Mouse (Mus musculus) lung, embryonic 15.5 days (tissue): Measurements from ENCODE around the gene Slc1a2. TPM values are rescaled to one million over a fixed set of nuclear protein-coding genes. Genes with fewer than 3 reads are reported as not detected.
A peak's percentile ranks its signal among the peaks of the same experiment; 100 is the strongest.

Experiments used
- ATAC-seq: fragments of 200-750 bp; cut with Nextera tagmentation; 2 replicates; pipeline ENCODE4 v1.8.0; 2017; ENCODE audit warnings: moderate number of reproducible peaks, borderline replicate concordance; ENCODE audit not compliant: low FRiP score, low TSS enrichment; ENCODE audit errors: extremely low read depth
- H3K27ac ChIP-seq: fragments of 300-500 bp; sonication (generic); 2 replicates; pipeline ENCODE4 v1.5.1; 2015; ENCODE audit warnings: moderate library complexity, mild to moderate bottlenecking, inconsistent platforms
- H3K27me3 ChIP-seq: fragments of 300-500 bp; sonication (generic); 2 replicates; pipeline ENCODE4 v1.6.1; 2015; ENCODE audit warnings: inconsistent platforms
- H3K36me3 ChIP-seq: fragments of 300-500 bp; sonication (generic); 2 replicates; pipeline ENCODE4 v1.6.1; 2015; ENCODE audit warnings: inconsistent platforms
- H3K4me1 ChIP-seq: fragments of 300-500 bp; sonication (generic); 2 replicates; pipeline ENCODE4 v1.6.1; 2015; ENCODE audit warnings: inconsistent platforms
- H3K4me2 ChIP-seq: fragments of 300-500 bp; sonication (generic); 2 replicates; pipeline ENCODE4 v1.6.1; 2015; ENCODE audit warnings: inconsistent platforms, mild to moderate bottlenecking, moderate library complexity
- H3K4me3 ChIP-seq: fragments of 300-500 bp; sonication (generic); 2 replicates; pipeline ENCODE4 v1.5.1; 2015; ENCODE audit warnings: mild to moderate bottlenecking, inconsistent platforms
- H3K9ac ChIP-seq: fragments of 300-500 bp; sonication (generic); 2 replicates; pipeline ENCODE4 v1.6.1; 2015; ENCODE audit warnings: inconsistent platforms
- H3K9me3 ChIP-seq: fragments of 300-500 bp; sonication (generic); 2 replicates; pipeline ENCODE4 v1.6.1; 2016; ENCODE audit warnings: inconsistent platforms
- WGBS: fragments of 180-500 bp; shearing (Covaris S2); methylation state at CpG from one replicate; pipeline ENCODE4 v1.1.7; 2015; 5-methylcytosine and 5-hydroxymethylcytosine counted together
- polyA plus RNA-seq: library from polyadenylated mRNA; unstranded; fragments of >200 nt; fragmentation: Nextera tagmentation; extraction: Ambion mirVana; gene quantifications from 2 replicates; pipeline ENCODE4 v1.2.1, GENCODE M21; 2015

Slc1a2 gene
- polyA plus RNA-seq, 1 experiment from 2014 or later, result 0.51 TPM

- Histone ChIP-seq H3K9ac (no peak overlapping the region), H3K9me3 (no peaks in the 10 kb centered on the region), H3K4me1 (peaks cover 11% of the 10 kb centered on the region; the same call in 1 of the 2 replicates), H3K36me3 (no peaks in the 10 kb centered on the region), H3K27ac (no peak overlapping the region; the same call in 1 of the 2 replicates), H3K4me2 (no peak overlapping the region), H3K4me3 (no peak overlapping the region), H3K27me3 (no peaks in the 10 kb centered on the region)
- peak; percentile 52; the same call in 1 of the 2 replicates for ATAC-seq
- WGBS, result 57% methylated on average over 6 of the region's 6 CpGs
Measured at GRCm38 (mm10) chr2:102805283-102805682, 146.8 kb downstream of the Slc1a2 start.

GRCm38 (mm10) chr2:102805761-102806496 is 147.5 kb downstream of the Slc1a2 start:
- no peak; the same call in 1 of the 2 replicates for ATAC-seq
- Histone ChIP-seq H3K9ac (no peak overlapping the region), H3K27ac (no peak overlapping the region; the same call in 1 of the 2 replicates), H3K9me3 (no peaks in the 10 kb centered on the region), H3K4me1 (peaks cover 11% of the 10 kb centered on the region; the same call in 1 of the 2 replicates), H3K4me2 (no peak overlapping the region), H3K36me3 (no peaks in the 10 kb centered on the region), H3K27me3 (no peaks in the 10 kb centered on the region), H3K4me3 (no peak overlapping the region)
- WGBS, result 77% methylated on average over 4 of the region's 4 CpGs

- Histone ChIP-seq H3K4me1 (peaks cover 11% of the 10 kb centered on the region; the same call in 1 of the 2 replicates), H3K4me3 (no peak overlapping the region), H3K9me3 (no peaks in the 10 kb centered on the region), H3K36me3 (no peaks in the 10 kb centered on the region), H3K27me3 (no peaks in the 10 kb centered on the region), H3K27ac (0 out of 2 replicates have a peak overlapping the region, but pooled peaks have one; percentile 39), H3K4me2 (no peak overlapping the region), H3K9ac (no peak overlapping the region)
- peak; percentile 52; the same call in 1 of the 2 replicates for ATAC-seq
- WGBS, result 31% methylated on average over 3 of the region's 3 CpGs
Measured at GRCm38 (mm10) chr2:102807633-102808032, 149.2 kb downstream of the Slc1a2 start.

GRCm38 (mm10) chr2:102809436-102809835 is 151.0 kb downstream of the Slc1a2 start:
- no peaks in the 10 kb centered on the region for H3K36me3 ChIP-seq
- H3K4me2 ChIP-seq, result no peak overlapping the region
- H3K27me3 ChIP-seq, result no peaks in the 10 kb centered on the region
- no peaks in the 10 kb centered on the region for H3K9me3 ChIP-seq
- no peak overlapping the region for H3K27ac ChIP-seq
- H3K4me3 ChIP-seq, result no peak overlapping the region
- 83% methylated on average over 1 of the region's 1 CpGs for WGBS
- peaks cover 7% of the 10 kb centered on the region; the same call in 1 of the 2 replicates for H3K4me1 ChIP-seq
- ATAC-seq, result no peak
- no peak overlapping the region for H3K9ac ChIP-seq

- no peaks in the 10 kb centered on the region for H3K27me3 ChIP-seq
Measured at GRCm38 (mm10) chr2:102812756-102813155, 154.3 kb downstream of the Slc1a2 start.

GRCm38 (mm10) chr2:102815289-102815809 is 156.9 kb downstream of the Slc1a2 start:
- H3K9me3 ChIP-seq, result no peaks in the 10 kb centered on the region
- no peaks in the 10 kb centered on the region for H3K4me1 ChIP-seq
- H3K27me3 ChIP-seq, result no peaks in the 10 kb centered on the region
- H3K9ac ChIP-seq, result no peak overlapping the region
- no peak overlapping the region for H3K4me3 ChIP-seq
- peaks cover 8% of the 10 kb centered on the region; the same call in 1 of the 2 replicates for H3K36me3 ChIP-seq
- 28% methylated on average over 6 of the region's 6 CpGs for WGBS
- H3K27ac ChIP-seq, result peak overlapping the region; percentile 61
- no peak overlapping the region for H3K4me2 ChIP-seq
- ATAC-seq, result no peak

More at GRCm38 (mm10) chr2:102812756-102813155, 154.3 kb downstream of the Slc1a2 start:
- Histone ChIP-seq H3K36me3 (no peaks in the 10 kb centered on the region), H3K4me2 (no peak overlapping the region), H3K9me3 (no peaks in the 10 kb centered on the region), H3K4me1 (no peaks in the 10 kb centered on the region), H3K4me3 (no peak overlapping the region), H3K9ac (no peak overlapping the region), H3K27ac (no peak overlapping the region)
- 63% methylated on average over 4 of the region's 4 CpGs for WGBS
- ATAC-seq, result no peak

- 69% methylated on average over 5 of the region's 5 CpGs for WGBS
- no peak overlapping the region for H3K9ac ChIP-seq
- no peak overlapping the region for H3K4me3 ChIP-seq
Measured at GRCm38 (mm10) chr2:102820225-102820711, 161.8 kb downstream of the Slc1a2 start.

GRCm38 (mm10) chr2:102820790-102821189 is 162.3 kb downstream of the Slc1a2 start:
- Histone ChIP-seq H3K36me3 (peaks cover 21% of the 10 kb centered on the region), H3K4me2 (no peak overlapping the region), H3K27me3 (no peaks in the 10 kb centered on the region), H3K9me3 (no peaks in the 10 kb centered on the region), H3K4me1 (no peaks in the 10 kb centered on the region), H3K4me3 (no peak overlapping the region), H3K27ac (no peak overlapping the region), H3K9ac (no peak overlapping the region)
- WGBS, result 79% methylated on average over 8 of the region's 8 CpGs
- ATAC-seq, result no peak

More at GRCm38 (mm10) chr2:102820225-102820711, 161.8 kb downstream of the Slc1a2 start:
- Histone ChIP-seq H3K4me2 (no peak overlapping the region), H3K4me1 (no peaks in the 10 kb centered on the region), H3K9me3 (no peaks in the 10 kb centered on the region), H3K27me3 (no peaks in the 10 kb centered on the region), H3K36me3 (peaks cover 21% of the 10 kb centered on the region), H3K27ac (no peak overlapping the region)
- ATAC-seq, result 0 out of 2 replicates have a peak, but pooled peaks have one; percentile 57

GRCm38 (mm10) chr2:102822036-102822435 is 163.6 kb downstream of the Slc1a2 start:
- no peak for ATAC-seq
- no peaks in the 10 kb centered on the region for H3K27me3 ChIP-seq
- no peaks in the 10 kb centered on the region for H3K9me3 ChIP-seq
- no peak overlapping the region for H3K27ac ChIP-seq
- H3K4me1 ChIP-seq, result no peaks in the 10 kb centered on the region
- no peak overlapping the region for H3K9ac ChIP-seq
- peaks cover 21% of the 10 kb centered on the region for H3K36me3 ChIP-seq
- H3K4me3 ChIP-seq, result no peak overlapping the region
- 92% methylated on average over 6 of the region's 6 CpGs for WGBS
- H3K4me2 ChIP-seq, result no peak overlapping the region

GRCm38 (mm10) chr2:102825961-102826633 is 167.6 kb downstream of the Slc1a2 start:
- peaks cover 26% of the 10 kb centered on the region for H3K36me3 ChIP-seq
- H3K27me3 ChIP-seq, result no peaks in the 10 kb centered on the region
- no peak for ATAC-seq
- H3K4me2 ChIP-seq, result no peak overlapping the region
- no peak overlapping the region for H3K9ac ChIP-seq
- H3K27ac ChIP-seq, result no peak overlapping the region
- WGBS, result 87% methylated on average over 9 of the region's 9 CpGs
- H3K4me1 ChIP-seq, result no peaks in the 10 kb centered on the region
- H3K9me3 ChIP-seq, result no peaks in the 10 kb centered on the region
- H3K4me3 ChIP-seq, result no peak overlapping the region

GRCm38 (mm10) chr2:102827841-102828240 is 169.4 kb downstream of the Slc1a2 start:
- WGBS, result 48% methylated on average over 1 of the region's 1 CpGs
- Histone ChIP-seq H3K4me2 (no peak overlapping the region), H3K4me1 (no peaks in the 10 kb centered on the region), H3K27me3 (no peaks in the 10 kb centered on the region), H3K36me3 (peaks cover 23% of the 10 kb centered on the region), H3K27ac (no peak overlapping the region), H3K9ac (no peak overlapping the region), H3K4me3 (no peak overlapping the region), H3K9me3 (no peaks in the 10 kb centered on the region)
- no peak for ATAC-seq
